Mouse (Mus musculus) liver, postnatal 0 days (tissue): Measurements from ENCODE around the gene Trappc10.

ENCODE experiments used
- CTCF ChIP-seq: sonication (generic); IDR thresholded peaks from 2 replicates; pipeline ENCODE4 v1.5.1; 2016; ENCODE audit warnings: antibody characterized with exemption, low read depth
- EP300 ChIP-seq: IDR thresholded peaks from 2 replicates; pipeline ENCODE4 v1.6.1; 2016; ENCODE audit warnings: antibody characterized with exemption, low read depth, mild to moderate bottlenecking

DNA sequence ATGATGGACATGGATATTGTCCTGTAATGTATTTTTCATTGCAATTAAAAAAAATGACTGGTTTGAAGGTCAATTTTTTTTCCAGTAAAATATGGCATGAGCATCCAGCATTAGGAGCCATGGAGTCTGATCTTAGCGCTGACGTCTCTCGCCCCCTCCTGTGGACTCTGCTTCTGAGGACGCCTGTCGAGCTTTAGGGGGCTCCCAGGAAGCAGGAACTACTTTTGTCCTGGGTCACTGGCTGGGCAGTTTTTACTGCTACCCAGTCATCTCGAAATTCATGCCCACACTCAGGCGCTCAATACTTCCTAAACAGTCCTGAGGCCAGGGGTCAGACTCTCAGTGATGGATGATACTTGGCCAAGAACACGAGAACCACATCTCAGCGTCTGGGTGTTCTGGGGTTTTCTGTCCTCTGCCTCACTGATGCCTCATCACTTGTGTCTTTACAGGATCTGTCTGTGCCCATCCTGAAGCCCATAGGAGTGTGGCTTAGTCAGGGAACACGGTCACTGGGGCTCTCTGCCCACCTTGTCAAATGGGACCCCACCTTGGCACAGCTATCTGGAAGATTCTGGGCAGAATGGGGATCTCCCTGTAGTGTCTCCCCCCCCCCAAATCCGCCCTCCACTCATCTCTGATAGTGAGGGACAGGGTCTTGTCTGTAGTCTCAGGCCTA lies 104.7 kb downstream of the Trappc10 start:
- TF ChIP-seq CTCF, result no peak
- TF ChIP-seq EP300, result no peak
